Mouse (Mus musculus): ENCODE data around the gene Guca1a. TPM values are rescaled to one million over a fixed set of nuclear protein-coding genes. Genes with fewer than 3 reads are reported as not detected.
A peak's percentile ranks its signal among the peaks of the same experiment; 100 is the strongest.
"Not testable (repeated sequence)": the region's sequence is repeated elsewhere in the genome, so short reads cannot be mapped to it uniquely, and the experiment has no call there.

The Guca1a gene
- polyA plus RNA-seq, 1 experiment: 0.66 TPM

DNA sequence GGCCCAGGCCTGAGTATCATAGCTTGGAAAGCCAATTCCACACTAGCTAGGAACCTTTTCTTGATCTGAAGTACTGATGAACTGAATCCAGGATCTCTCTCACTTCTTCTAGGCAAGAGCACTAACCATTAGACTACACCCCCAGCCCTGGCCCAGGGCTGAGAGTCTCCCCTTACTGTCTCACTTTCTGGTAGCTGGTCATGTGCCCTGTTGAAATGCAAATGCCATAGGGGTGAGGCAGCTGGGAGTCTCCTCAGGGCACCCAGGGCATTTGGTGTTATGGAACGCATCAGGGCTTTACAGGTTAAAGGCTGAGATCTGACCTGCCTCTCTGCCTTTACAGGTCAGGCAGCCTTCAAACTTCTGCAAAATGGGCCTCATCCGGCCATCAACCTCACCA is 19.8 kb upstream of the Guca1a start:
- no peak for DNase-seq (ENCODE audit: extremely low spot score in 1 of 2, low spot score in 1 of 2)

DNA sequence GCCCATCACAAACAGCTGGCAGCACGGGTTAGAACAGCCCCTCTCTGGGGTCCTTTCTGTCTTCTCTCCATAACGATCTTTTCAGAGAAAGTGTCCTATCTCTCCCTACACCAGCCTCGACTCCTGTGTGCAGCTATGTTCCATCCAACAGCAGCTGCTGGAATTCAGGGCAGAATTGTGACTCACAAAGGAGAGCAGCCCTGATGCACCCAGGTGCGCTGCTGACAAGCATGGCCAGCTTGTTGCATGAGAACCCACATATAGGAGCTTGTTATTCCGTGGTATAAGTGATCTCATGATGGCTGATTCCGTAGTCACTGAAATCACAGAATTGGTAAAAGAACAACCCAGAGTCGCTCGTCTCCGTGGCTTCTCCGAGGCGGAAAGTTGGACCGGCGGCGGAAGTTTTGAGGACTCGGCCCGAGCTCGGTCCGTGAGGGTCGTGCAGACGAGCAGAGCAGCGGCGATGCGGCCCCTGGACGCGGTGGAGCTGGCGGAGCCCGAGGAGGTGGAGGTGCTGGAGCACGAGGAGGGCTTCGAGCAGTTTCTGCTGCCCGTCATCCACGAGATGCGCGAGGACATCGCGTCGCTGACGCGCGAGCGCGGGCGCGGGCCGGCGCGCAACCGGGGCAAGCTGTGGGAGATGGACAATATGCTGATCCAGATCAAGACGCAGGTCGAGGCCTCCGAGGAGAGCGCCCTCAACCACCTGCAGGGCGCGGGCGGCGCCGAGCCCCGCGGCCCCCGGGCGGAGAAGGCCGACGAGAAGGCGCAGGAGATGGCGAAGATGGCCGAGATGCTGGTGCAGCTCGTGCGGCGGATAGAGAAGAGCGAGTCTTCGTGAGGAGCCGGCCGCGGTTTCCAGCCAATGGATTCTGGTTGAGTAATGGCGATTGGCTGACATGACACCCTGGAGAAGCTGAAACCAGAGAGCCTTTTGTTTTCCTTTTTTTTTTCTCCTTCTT is 9.8 kb upstream of the Guca1a start:
- DNase-seq (ENCODE audit: extremely low spot score in 1 of 2, low spot score in 1 of 2): not testable (repeated sequence)

DNA sequence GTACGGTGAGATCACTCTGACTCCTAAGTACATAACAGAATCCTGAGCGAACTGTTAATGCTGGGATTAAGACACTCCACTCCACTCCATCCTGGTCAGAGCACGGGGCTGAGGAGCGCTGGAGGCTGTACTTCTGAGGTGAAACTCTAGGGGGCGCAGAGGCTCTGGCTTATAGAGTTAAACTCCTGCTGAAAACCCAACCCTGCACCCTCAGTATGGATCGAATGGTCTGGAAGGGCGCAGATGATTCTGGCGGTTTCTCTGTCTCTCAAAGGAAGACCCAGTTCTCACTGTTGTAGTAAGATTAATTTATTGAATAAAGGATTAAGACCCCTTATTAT is 8.1 kb upstream of the Guca1a start:
- DNase-seq (ENCODE audit: extremely low spot score in 1 of 2, low spot score in 1 of 2): peak in 1 of 2 experiments; percentile 66

DNA sequence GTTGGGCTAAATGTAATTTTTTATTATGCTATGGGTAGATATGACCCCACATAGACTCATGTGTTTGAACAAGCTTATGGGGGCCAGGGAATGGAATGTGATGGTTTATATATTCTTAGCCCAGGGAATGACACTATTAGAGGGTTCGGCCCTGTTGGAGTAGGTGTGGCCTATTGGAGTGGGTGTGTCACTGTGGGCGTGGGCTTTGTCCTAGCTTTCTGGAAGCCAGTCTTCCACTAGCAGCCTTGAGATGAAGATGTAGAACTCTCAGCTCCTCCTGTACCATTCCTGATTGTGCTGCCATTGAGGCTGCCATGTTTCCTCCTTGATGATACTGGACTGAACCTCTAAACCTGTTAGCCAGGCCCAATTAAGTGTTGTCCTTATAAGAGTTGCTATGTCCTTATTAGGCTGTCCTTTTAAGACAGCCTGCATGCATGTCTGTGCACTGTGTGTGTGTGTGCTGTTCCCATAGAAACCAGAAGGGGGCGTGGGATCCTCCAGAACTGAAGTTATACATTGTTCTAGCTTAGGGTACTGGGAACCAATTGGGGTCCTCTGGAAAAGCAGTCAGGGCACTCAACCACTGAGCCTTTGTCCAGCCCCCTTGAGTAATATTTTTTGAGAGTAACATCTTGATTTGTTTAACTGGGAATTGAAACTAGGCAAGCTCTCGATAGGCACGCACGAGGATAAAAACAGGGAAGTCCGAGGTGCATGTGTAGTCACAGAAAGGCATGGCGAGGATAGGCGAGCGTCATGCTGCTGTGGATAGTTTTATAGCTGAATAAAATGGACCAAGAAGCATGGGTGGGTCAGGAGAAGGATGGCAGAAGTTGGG is 7.6 kb upstream of the Guca1a start:
- no peak for DNase-seq (ENCODE audit: extremely low spot score in 1 of 2, low spot score in 1 of 2)

DNA sequence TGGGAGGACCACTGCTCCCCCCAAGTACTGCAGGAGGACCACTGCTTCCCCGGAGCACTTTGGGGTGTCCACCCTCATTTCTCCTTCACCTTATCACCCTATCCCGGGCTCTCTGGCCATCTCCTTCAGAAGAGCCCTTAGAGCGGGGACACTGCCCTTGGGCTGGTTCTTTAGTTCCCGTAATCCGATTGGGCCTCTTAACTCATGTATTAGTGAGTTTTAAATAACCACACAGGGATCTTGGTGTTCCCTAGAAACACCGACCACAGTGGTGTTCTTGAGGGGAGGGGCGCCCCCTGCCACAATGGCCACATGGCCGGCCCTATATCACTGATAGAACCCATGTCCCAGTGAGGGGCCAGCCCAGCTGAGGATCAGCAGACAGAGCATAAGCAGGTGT is 1.3 kb downstream of the Guca1a start:
- DNase-seq (ENCODE audit: extremely low spot score in 1 of 2, low spot score in 1 of 2): no peak

DNA sequence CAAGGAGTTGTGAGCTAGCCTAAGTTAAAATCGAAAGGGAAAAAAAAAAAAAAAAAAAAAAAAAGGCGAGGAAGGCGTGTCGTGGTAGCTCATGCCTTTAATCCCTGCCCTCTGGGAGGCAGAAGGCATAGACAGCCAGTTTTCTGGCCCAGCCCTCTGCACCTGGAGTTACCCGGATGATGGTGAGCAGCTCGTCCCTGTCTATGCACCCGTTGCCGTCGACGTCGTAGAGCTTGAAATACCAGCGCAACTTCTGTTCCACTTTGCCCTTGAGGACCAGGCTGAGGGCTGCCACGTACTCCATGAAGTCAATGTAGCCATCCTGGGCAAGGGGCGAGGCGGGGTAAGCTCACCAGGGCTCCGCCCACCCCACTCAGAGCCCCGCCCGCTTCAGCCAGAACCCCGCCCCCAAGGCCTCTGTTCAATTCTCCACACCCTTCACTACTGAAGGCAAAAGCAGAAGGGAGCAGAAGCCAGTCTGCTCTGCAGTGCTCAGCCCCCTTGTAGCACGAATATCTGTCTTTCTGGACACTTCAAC is 4.9 kb downstream of the Guca1a start:
- no peak for DNase-seq (ENCODE audit: extremely low spot score in 1 of 2, low spot score in 1 of 2)

DNA sequence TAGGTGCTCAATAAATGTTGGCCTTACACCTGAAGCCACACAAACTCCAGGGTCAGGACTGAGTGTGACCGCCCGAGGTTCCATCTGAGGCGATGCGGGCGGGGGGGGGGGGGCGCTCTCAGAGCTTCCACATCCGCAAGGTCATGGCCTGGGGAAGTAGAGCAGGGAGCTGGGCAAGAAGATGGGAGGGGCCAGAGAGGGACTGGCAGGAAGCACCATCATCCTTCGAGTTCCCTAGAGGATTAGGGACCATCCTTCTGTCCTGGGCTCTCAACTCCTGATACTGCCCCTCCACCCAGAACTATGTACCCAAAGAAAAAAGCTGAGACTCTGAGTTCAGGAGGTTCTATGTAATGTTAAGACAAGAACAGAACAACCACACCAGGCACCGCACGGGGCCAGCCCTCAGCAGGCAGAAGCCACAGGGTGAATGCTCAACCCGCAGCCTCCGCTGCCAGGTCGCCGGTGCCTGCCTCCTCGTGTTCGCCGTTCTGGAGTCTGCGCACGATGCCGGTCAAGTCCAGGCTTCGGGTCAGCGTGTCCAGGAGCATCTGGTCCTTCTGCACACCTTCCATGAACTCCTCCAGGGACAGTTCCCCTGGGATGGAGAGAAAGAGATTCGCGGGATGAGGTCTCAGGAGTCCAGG is 6.0 kb downstream of the Guca1a start:
- no peak for DNase-seq (ENCODE audit: extremely low spot score in 1 of 2, low spot score in 1 of 2)

DNA sequence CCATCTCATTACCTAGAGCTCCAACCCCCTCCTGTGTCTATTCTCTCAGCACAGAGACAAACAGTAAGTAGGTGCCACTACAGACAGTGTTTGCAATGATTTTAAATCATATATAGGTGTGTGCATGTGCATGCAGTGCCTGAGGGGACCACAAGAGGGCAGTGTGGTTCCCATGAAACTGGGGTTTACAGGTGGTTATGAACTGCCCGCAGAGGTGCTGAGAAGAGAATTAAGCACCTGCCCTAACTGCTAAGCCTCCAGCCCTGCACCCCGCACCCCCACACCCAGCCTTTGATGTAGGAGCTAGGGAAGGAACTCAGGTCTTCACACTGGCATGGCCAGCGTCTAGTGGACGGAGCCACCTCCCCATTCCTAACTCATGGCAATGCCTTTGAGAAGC is 13.7 kb downstream of the Guca1a start:
- peak in 1 of 2 experiments; percentile 50 for DNase-seq (ENCODE audit: extremely low spot score in 1 of 2, low spot score in 1 of 2)

DNA sequence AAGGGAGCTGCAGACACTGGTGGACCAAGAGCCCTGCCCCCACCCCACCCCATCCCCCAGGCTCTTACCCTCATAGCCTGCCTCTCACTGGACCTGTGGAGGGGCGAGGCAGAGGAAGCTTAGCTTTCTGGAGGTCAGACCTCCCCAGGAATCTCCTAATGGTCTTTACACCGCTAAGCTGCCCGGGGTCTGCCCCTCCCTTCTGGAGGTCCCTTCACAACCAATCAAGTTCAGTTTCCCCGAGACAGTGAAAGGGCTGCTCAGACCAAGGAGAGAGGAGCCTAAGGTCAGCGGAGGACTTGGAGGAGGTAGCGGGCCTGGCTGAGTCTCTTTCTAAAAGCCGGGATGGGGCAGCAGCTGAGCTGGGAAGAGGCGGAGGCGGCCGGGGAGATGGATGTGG is 15.2 kb downstream of the Guca1a start, which contains the start of gene Guca1b:
Gene Guca1b, plus strand, starts transcription at position 249 of the 400 bp plus-strand sequence.
- no peak for DNase-seq (ENCODE audit: extremely low spot score in 1 of 2, low spot score in 1 of 2)

DNA sequence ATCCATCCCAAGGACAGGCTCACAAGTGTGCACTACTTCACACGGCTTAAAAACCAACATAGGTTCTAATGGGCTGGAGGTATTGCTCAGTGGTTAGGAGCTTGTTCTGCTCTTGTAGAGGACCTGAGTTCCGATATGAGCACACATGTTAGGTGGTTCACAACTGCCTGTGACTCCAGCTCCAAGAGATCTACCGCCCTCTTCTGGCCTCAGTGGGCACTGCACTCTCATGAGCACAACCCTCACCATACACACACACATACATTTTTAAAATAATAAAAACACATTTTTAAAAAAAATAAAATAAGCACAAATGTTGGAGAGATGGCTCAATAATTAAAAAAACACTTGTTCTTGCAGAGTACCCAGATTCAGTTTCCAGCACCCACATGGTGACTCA is 16.3 kb downstream of the Guca1a start:
- DNase-seq (ENCODE audit: extremely low spot score in 1 of 2, low spot score in 1 of 2): no peak

DNA sequence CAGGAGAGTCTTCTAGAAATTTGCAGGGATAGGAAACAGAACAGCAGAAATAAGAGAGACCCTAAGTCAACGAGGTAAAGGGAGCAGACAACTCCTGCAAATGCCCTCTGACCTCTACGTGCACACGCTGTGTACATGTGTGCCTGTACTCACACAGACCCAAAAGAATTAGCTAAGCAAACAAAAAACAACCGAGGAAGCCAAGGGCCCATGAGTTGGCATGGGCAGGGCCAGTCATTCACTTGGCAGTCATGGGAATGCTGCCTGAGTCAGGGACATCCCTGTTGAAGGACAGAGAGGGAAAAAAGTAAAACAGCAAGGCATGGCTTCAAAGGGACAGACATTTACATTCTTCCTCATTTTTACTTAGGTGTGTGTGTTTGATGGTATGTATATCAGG is 17.1 kb downstream of the Guca1a start:
- no peak for DNase-seq (ENCODE audit: extremely low spot score in 1 of 2, low spot score in 1 of 2)

DNA sequence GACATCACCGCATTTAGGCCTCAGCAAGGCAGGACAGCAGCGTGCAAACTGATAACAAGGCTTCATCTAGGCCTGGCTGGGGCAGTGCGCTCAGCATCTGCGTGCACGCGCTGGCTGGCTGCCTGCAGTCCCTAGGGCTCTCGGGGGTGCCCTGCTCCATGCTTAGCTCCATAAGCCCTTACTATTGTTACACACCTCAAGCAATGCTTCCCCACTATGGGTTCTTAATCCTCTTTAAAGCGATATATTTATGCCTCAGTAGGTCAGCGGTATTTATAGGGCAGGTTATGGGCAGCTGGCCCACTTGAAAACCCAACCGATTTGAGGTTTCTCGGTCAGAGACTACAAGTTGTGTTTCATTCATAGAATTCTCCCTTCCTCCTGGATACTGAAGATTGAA is 18.5 kb downstream of the Guca1a start:
- DNase-seq (ENCODE audit: extremely low spot score in 1 of 2, low spot score in 1 of 2): no peak

DNA sequence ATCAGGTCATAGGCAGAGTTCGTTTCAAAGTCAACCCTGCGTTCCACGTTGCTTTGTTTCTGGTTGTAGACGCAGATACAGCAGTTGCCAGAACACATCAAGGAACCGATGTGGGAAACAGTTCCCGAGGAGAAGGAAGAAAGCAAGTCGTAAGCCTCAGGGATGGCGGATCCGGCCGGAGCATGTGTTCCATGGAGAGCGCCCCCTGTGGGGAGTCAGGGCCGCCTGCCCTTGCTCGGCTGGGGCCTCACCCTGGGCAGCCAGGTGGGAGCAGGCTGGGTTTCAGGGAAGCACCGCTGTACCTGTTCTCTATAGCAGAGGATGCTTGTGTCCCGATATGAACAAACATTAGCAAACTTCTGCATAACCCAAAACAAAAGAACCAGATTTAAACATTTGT is 22.3 kb downstream of the Guca1a start:
- no peak for DNase-seq (ENCODE audit: extremely low spot score in 1 of 2, low spot score in 1 of 2)

DNA sequence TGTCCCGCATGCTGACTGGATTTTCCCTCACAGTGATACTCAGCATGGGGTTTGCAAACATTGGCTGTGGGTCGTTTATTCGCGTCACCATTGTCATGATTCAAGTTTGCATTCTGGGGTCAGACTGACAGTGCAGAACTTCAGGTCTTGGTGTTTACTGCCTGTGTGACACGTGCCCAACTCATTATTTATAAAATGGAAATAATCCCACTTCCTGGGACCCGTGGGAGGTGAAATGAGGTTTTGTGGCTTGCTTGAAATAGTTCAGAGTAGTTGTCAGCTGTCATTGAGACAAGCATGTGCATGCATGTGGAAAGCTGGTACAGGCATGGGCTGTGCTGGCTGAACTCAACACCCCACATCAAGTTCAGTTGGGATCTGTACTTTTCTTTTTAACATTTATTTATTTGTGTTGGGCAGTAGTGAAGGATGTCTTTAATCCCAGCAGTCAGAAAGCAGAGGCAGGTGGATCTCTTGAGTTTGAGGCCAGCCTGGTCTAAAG is 23.6 kb downstream of the Guca1a start:
- DNase-seq (ENCODE audit: extremely low spot score in 1 of 2, low spot score in 1 of 2): no peak

DNA sequence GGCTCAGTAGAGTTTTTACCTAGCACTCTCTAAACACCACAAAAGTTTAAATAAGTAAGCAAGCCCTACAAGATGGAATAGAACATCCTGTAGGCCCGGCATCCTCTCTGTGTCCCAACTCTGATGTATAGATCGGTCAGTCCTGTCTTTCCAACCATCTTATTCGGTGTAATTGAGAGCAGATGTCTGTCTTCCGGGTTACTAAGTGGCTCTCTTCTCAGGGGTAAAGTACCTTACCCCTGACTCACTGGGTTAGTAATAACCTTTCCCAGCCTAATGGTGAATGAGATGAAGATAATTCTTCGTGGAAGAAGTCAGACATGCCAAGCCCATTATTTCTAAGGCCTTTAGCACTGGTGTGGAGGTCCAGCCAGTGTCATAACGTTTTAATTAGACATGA is 26.4 kb downstream of the Guca1a start:
- DNase-seq (ENCODE audit: extremely low spot score in 1 of 2, low spot score in 1 of 2): no peak

DNA sequence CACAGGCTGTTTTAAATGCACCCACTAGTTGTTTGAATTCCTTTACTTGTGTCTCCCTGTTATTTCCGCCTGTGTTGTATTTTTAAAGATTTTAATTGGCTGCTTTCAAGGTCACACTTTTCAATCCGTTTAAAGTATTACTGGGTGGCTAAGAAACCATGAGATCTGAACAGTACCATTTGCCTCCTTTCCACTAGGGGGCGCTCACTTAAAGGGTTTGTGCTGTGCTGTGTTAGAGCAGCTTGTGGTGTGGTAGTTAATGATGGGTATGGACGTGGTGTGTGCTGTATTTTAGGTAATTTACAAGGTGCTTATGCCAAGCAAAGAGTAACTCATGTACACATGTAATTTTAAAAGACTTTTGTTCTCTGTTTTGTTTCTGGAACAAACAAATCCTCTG is 28.9 kb downstream of the Guca1a start:
- DNase-seq (ENCODE audit: extremely low spot score in 1 of 2, low spot score in 1 of 2): peak; percentile 39 to 82

DNA sequence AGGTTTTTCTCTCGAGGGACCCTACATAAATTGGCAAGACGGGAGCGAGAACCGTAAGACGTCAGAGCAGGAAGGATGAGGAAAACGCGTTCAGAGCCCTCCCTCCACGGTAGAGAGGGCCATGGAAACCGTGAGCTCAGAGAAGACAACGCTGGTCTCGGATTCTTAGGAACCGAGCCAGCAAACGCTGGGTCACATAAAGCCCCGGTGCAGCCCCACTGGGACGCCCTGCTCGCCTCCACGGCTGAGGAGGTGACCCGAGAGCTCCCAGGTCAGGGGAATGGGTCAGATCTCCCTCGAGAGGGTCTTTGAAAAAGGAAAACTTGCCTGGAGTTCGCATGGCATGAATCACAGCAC is 31.3 kb downstream of the Guca1a start:
- no peak for DNase-seq (ENCODE audit: extremely low spot score in 1 of 2, low spot score in 1 of 2)

DNA sequence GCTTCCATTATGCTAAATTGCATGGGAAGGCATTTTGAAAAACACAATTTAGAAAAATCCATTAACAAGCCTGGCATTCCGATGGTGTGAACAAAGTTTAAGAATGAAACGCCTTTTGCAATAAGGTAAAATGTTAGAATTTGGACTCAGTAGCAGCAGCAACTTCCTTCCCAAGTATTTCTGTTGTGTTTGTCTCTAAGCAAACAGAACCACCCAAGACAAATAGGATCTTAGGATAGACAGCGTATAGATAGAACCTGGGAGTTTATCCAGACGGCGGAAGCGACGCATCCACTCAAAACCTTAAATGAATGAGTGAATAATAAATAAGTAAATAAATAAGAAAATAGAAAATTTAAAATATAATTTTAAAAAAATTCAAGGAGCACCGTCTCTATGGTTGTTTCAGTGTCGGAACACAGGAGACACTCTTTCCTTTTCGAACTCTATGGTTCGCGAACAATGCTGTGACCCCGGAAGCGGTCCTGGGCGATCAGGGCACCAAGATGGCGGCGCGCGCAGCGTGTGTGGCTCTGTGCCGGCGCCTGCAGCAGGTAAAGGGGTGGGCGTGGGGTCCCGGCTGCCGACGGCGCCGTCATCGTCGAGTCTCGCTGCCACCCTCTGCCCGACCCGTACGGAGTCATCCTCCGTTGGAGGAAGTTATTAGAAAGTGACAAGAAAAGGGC is 31.8 kb downstream of the Guca1a start, which contains the start of gene Mrps10:
Gene Mrps10, plus strand, starts transcription at position 487 of the 686 bp plus-strand sequence.
- peak; percentile 71 to 94 for DNase-seq (ENCODE audit: extremely low spot score in 1 of 2, low spot score in 1 of 2)

DNA sequence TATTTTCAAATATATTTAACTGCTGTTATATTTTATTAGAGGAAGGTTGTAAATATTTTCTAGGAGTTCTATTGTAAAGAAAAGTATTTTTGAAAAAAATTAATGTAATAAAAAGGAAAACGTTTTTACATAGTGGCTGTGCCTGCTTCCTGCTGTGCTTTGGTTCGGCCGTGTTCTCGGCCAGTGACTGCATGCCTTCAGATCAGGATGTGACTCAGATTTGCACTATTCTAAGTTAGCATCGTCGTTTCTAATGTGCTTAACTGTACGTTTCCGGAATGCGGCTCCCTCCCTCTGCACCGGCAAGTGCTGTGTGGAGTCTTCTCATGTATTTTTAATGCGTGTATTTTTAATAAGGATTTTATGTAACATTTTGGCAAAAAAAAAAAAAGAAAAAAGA is 39.0 kb downstream of the Guca1a start:
- peak in 1 of 2 experiments; percentile 26 for DNase-seq (ENCODE audit: extremely low spot score in 1 of 2, low spot score in 1 of 2)

DNA sequence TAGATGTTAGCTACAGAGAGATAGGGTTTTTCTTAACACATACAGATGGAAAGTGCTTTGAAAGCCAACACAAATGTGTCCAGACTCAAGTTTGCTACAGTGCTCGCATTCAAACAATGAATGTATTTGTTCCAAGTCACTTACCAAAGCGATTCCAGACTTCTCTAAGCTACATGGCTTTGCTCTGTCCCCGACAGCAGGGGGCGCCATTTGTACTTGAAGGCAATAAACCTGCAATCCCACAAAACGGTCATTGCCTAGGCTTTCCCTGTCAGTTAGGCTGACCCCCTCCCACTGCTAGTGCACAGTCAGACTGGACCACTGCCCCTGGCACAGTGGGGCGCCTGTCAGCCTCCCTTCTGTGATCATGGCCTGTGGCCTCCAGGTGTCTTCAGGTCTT is 40.4 kb downstream of the Guca1a start:
- peak in 1 of 2 experiments; percentile 42 for DNase-seq (ENCODE audit: extremely low spot score in 1 of 2, low spot score in 1 of 2)

All from frontal cortex, adult 2 months (tissue).